Mouse (Mus musculus): ENCODE measurements around the gene Ccnl1. TPM values are rescaled to one million over a fixed set of nuclear protein-coding genes. Genes with fewer than 3 reads are reported as not detected.

The Ccnl1 gene
- polyA plus RNA-seq, 1 experiment: 6.3 TPM

DNA sequence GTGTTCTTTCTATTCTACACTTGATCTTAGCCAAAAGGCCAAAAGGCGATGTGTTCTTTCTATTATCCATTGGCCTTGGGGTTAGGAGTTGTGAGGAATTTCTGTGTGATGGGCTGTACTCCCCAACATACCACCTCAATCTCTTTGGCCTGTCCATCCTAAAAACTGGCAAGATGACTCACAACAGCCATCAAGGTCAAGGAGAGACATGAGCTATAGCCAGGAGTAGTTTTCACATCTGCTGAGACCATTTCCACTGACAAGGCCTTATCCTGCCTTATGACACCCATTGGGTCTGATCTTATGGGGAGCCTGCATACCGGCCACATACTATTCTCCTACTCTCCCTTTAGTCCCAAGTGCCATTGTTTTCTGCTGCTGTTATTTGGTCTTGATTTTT lies 39.0 kb downstream of the Ccnl1 start:
- TF ChIP-seq TAL1 (IDR thresholded peaks at IDR 0.05; ENCODE audit: low read length): no peak
- H3K4me1 ChIP-seq (ENCODE audit: control insufficient read depth): no peaks in the 10 kb centered on the region
- no peaks in the 10 kb centered on the region for H3K9me3 ChIP-seq (ENCODE audit: control insufficient read depth, low read length)
- no peaks in the 10 kb centered on the region for H3K36me3 ChIP-seq (ENCODE audit: control insufficient read depth)
- 0 out of 2 replicates have a peak, but pooled peaks cover 2% of the 10 kb centered on the region for H3K27me3 ChIP-seq (ENCODE audit: control insufficient read depth)
- no peak overlapping the region for H3K4me3 ChIP-seq (replicated peaks)

DNA sequence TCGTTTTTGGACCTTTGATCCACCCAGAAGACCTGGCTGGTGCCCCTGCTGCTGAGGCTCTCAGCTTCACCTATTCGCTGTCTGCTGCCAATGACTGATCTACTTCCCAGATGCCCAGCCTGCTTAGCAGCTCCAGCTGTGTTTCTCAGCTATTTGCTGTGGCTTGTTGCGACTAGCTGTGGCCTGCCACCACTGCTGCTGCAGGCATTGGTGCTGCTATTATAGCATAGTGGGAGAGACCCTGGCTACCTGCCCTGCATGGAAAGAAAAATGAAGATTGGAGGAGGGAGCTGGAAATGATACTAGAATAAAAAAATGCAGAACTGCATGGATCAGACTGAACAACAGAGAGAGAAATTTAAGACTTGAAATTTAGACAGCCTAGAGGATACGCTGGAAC lies 45.1 kb downstream of the Ccnl1 start:
- no peak overlapping the region for H3K4me3 ChIP-seq (replicated peaks)
- H3K36me3 ChIP-seq (ENCODE audit: control insufficient read depth): no peaks in the 10 kb centered on the region
- H3K4me1 ChIP-seq (ENCODE audit: control insufficient read depth): no peaks in the 10 kb centered on the region
- no peak for TF ChIP-seq TAL1 (IDR thresholded peaks at IDR 0.05; ENCODE audit: low read length)
- no peak for TF ChIP-seq GATA1 (IDR thresholded peaks at IDR 0.05; ENCODE audit: low read length)
- no peaks in the 10 kb centered on the region for H3K9me3 ChIP-seq (ENCODE audit: control insufficient read depth, low read length)
- H3K27me3 ChIP-seq (ENCODE audit: control insufficient read depth): no peaks in the 10 kb centered on the region

DNA sequence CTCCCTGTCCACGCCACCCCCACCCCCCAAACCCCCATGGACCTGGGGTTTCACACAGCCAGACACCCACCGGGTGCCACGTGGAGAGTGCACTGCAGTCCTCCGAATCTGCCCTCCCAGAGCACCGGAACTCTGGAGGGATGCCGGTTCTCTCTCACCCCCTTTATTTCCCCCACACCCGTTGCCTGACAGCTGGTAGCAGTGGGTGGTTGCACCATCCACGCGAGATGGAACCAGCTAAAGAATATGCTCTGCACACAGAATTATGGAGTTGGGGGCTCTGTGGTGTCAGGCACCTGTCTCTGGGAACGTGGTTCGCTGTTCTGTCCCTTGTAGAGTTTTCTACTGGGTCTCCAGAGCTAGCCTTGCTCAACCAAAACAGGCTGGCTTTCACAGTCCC lies 45.8 kb downstream of the Ccnl1 start:
- Histone ChIP-seq H3K27me3 (ENCODE audit: control insufficient read depth) (no peaks in the 10 kb centered on the region), H3K4me3 (replicated peaks) (no peak overlapping the region), H3K4me1 (ENCODE audit: control insufficient read depth) (no peaks in the 10 kb centered on the region), H3K9me3 (ENCODE audit: control insufficient read depth, low read length) (no peaks in the 10 kb centered on the region), H3K36me3 (ENCODE audit: control insufficient read depth) (no peaks in the 10 kb centered on the region)
- TF ChIP-seq GATA1 (IDR thresholded peaks at IDR 0.05; ENCODE audit: low read length) (no peak), TAL1 (IDR thresholded peaks at IDR 0.05; ENCODE audit: low read length) (no peak)

DNA sequence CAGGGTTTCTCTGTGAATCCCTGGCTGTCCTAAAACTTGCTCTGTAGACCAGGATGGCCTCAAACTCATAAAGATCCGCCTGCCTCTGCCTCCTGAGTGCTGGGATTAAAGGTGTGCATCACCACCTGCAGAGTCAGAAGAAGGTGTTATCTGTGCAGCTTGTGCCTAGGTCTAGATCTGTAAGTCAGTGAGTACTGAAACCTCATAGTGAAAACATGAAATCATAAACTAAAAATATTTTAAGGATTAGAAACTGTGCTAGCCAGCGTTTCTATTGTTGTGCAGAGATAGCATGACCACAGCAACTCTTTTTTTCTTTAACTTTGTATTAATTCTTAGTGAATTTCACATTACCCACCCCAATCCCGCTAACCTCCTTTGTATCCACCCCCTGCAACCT lies 46.8 kb downstream of the Ccnl1 start:
- no peaks in the 10 kb centered on the region for H3K27me3 ChIP-seq (ENCODE audit: control insufficient read depth)
- H3K9me3 ChIP-seq (ENCODE audit: control insufficient read depth, low read length): no peaks in the 10 kb centered on the region
- TF ChIP-seq TAL1 (IDR thresholded peaks at IDR 0.05; ENCODE audit: low read length) (no peak), GATA1 (IDR thresholded peaks at IDR 0.05; ENCODE audit: low read length) (no peak)
- H3K4me3 ChIP-seq (replicated peaks): no peak overlapping the region
- no peaks in the 10 kb centered on the region for H3K36me3 ChIP-seq (ENCODE audit: control insufficient read depth)
- H3K4me1 ChIP-seq (ENCODE audit: control insufficient read depth): no peaks in the 10 kb centered on the region

DNA sequence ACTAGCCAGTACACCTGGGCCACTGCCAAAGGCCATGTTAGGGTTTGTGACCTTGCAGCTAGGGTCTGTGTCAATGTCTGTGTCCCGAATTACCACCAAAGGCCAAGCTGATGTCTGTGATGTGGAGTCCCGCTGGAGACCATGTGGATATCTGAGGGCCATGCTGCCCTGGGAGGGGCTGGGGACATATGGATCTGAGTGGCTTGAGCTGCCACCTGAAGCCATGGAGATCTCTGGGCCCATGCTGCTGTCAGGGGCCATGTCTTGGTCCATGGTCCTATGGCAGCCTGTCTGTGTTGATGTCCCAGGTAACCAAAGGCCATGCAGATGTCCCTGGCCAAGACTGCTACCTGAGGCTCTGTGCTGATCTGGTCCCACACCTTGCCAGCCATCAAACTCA lies 48.6 kb downstream of the Ccnl1 start:
- H3K36me3 ChIP-seq (ENCODE audit: control insufficient read depth): no peaks in the 10 kb centered on the region
- H3K4me1 ChIP-seq (ENCODE audit: control insufficient read depth): no peaks in the 10 kb centered on the region; the same call in 1 of the 2 replicates
- no peak overlapping the region for H3K4me3 ChIP-seq (replicated peaks)
- no peaks in the 10 kb centered on the region for H3K9me3 ChIP-seq (ENCODE audit: control insufficient read depth, low read length)
- H3K27me3 ChIP-seq (ENCODE audit: control insufficient read depth): no peaks in the 10 kb centered on the region
- TF ChIP-seq GATA1 (IDR thresholded peaks at IDR 0.05; ENCODE audit: low read length) (no peak), TAL1 (IDR thresholded peaks at IDR 0.05; ENCODE audit: low read length) (no peak)

DNA sequence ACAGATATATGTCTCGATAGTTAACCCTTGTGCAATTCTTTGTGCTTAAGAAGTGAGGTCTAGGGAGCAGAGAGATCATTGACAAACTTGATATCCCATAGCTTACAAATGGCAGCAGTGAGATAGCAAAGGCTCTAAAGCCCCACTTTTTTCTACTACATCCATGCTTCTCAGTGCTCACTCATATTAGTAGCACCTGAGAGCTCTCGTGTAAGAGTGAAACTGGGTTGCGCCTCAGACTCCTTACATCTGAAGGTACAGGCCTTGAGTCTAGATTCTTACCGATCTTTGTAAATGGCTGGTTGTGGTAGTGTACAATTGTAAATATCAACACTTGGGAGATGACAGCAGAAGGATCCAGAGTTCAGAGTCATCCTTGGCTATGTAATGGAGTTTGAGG lies 50.5 kb downstream of the Ccnl1 start:
- no peak for TF ChIP-seq TAL1 (IDR thresholded peaks at IDR 0.05; ENCODE audit: low read length)
- TF ChIP-seq GATA1 (IDR thresholded peaks at IDR 0.05; ENCODE audit: low read length): no peak
- Histone ChIP-seq H3K4me3 (replicated peaks) (no peak overlapping the region), H3K9me3 (ENCODE audit: control insufficient read depth, low read length) (no peaks in the 10 kb centered on the region)

DNA sequence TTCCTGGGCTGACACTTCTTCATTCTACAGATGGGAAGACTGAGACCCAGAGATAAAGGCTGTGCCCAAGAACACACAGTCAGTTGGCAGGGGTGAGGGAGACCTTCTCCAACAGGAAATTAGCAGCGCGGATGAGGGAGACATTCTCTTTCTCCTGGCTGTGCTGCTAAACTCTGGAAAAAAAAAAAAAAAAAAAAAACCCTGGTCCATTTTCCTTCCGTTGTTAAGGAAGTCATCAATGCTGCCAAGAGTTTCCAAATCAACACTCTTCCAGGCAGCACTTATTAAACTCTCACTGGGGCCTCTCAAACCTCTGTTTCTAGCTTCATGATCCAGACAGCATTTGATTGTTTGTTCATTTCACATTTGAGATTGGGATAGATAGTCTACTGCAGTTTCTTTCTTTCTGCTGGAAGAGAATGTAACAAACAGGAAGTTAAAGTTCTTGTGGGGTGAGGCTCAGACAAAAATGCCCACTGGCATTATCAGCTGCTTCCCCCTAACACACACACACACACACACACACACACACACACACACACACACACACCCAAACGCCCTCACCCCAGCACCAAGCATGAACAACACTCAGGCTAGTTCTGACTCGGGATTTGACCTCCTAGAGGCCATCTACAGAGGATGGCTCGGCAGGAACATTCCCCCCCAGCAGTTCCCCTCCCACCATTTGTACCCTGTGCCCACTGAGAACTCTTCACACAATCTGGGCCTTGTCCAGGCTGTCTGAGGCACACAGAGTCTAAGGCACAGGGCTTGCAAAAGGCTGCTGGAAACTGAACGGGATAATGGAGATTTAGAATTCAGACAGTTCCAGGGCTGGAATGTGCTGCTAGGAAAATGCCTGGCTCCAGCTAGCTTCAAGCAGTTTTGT lies 52.5 kb downstream of the Ccnl1 start:
- H3K4me1 ChIP-seq (ENCODE audit: control insufficient read depth): no peaks in the 10 kb centered on the region; the same call in 1 of the 2 replicates
- no peak overlapping the region for H3K4me3 ChIP-seq (replicated peaks)
- H3K36me3 ChIP-seq (ENCODE audit: control insufficient read depth): no peaks in the 10 kb centered on the region
- no peaks in the 10 kb centered on the region for H3K9me3 ChIP-seq (ENCODE audit: control insufficient read depth, low read length)
- no peak for TF ChIP-seq TAL1 (IDR thresholded peaks at IDR 0.05; ENCODE audit: low read length)
- TF ChIP-seq GATA1 (IDR thresholded peaks at IDR 0.05; ENCODE audit: low read length): no peak
- H3K27me3 ChIP-seq (ENCODE audit: control insufficient read depth): no peaks in the 10 kb centered on the region

More for the DNA sequence above, 50.5 kb downstream of the Ccnl1 start:
- Histone ChIP-seq H3K36me3 (ENCODE audit: control insufficient read depth) (no peaks in the 10 kb centered on the region), H3K27me3 (ENCODE audit: control insufficient read depth) (no peaks in the 10 kb centered on the region), H3K4me1 (ENCODE audit: control insufficient read depth) (no peaks in the 10 kb centered on the region; the same call in 1 of the 2 replicates)

DNA sequence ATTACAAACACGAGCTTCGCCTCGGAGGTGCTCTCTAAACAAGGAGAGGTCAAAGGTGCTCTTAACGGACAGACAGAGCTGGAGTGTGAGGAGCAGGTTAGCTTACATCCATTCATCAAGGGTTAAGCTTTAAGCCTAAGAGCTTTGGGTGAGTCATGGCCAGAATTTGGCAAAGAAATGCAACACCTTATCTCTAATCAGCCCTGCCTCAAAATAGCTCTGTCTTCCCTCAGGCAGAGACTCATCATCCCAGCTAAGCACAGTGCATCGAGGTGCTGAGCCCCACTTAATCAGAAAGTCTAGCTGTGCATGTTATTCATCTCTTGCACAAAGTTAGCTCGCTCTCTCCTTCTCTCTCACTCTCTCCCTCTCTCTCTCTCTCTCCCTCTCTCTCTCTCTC lies 53.3 kb downstream of the Ccnl1 start:
- no peak overlapping the region for H3K4me3 ChIP-seq (replicated peaks)
- TF ChIP-seq TAL1 (IDR thresholded peaks at IDR 0.05; ENCODE audit: low read length) (no peak), GATA1 (IDR thresholded peaks at IDR 0.05; ENCODE audit: low read length) (no peak)
- no peaks in the 10 kb centered on the region for H3K36me3 ChIP-seq (ENCODE audit: control insufficient read depth)
- no peaks in the 10 kb centered on the region for H3K9me3 ChIP-seq (ENCODE audit: control insufficient read depth, low read length)
- no peaks in the 10 kb centered on the region; the same call in 1 of the 2 replicates for H3K4me1 ChIP-seq (ENCODE audit: control insufficient read depth)
- no peaks in the 10 kb centered on the region for H3K27me3 ChIP-seq (ENCODE audit: control insufficient read depth)

DNA sequence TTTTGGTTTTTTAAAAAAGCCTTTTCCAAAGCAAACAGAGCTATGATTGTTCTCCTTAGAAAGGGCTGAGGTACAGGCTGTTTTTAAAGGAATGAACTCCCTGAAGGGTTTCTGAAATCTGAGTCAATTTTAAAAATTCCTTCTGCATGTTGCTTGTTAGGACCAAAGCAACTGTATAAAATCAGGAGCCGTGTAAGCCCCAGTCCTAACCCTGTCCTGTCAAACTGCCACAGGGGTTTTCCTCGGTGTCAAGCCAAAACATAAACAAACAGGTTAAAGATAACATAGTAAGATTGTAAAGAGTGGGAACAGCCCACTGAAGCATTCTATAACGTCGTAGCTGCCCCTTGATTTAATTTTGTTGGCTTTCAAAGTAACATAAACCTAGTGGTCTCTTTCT lies 53.9 kb downstream of the Ccnl1 start:
- H3K27me3 ChIP-seq (ENCODE audit: control insufficient read depth): no peaks in the 10 kb centered on the region
- H3K36me3 ChIP-seq (ENCODE audit: control insufficient read depth): no peaks in the 10 kb centered on the region
- H3K4me1 ChIP-seq (ENCODE audit: control insufficient read depth): no peaks in the 10 kb centered on the region; the same call in 1 of the 2 replicates
- TF ChIP-seq GATA1 (IDR thresholded peaks at IDR 0.05; ENCODE audit: low read length) (no peak), TAL1 (IDR thresholded peaks at IDR 0.05; ENCODE audit: low read length) (no peak)
- no peak overlapping the region for H3K4me3 ChIP-seq (replicated peaks)
- no peaks in the 10 kb centered on the region for H3K9me3 ChIP-seq (ENCODE audit: control insufficient read depth, low read length)
